Mouse (Mus musculus): ENCODE results near the gene Cldn22.

Cldn22 gene

DNA sequence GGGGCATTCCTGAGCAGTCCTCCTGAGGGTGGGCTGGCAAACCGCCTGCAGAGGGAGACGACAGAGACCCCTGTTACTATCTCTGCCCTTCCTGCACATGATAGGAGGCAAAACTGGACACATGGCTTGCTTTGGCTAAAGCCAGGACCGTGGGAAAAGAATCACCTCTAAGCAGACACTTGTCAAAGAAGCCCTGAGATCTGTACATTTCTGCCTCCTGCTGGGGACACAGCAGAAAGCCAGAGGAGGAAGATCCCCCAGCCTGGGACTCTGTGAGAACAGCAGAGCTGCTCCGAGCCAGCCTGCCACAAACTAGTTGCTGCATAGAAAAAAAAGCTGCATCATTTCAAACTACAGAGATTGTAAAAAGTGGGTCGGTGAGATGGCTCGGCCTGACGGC, 18.8 kb downstream of the Cldn22 start:
- no peak for DNase-seq

DNA sequence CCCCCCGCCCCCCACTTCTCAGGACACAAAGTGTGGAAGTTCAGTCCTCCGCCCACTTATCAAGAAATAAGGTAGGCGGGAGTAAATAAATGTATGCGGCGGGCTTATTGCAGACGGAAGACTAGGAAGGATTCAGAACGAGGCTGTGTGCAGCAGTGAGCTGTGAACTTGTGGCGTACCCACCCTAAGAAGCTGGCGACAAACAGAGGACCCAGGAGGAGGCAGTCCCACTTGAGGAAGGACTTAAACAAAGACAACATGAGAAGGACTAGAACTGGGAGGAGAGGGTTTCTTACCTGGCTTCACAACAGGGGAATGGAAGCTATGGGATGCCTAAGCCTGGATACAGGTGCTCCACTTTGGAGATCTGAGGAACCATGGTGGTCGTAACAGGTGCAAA, 19.4 kb downstream of the Cldn22 start:
- no peak for DNase-seq

DNA sequence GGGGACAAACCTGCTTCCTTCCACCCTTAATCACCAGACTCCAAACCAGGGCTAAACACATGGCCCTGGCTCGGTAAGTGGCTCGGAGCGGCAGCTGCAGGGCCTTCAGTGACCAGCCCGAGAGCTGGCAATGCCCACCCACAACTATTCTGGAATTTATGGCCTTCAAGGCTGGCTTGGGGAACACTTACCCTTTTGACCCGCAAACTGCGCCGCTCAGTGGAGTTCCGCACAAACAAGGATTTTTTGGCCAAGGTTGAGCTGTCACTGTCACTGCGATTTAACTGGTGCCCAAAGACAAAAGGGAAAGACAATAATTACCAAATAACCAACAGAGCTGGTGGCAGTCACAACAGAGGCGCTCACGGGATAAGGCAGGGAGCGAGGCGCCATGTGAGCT, 21.7 kb downstream of the Cldn22 start:
- no peak for DNase-seq

DNA sequence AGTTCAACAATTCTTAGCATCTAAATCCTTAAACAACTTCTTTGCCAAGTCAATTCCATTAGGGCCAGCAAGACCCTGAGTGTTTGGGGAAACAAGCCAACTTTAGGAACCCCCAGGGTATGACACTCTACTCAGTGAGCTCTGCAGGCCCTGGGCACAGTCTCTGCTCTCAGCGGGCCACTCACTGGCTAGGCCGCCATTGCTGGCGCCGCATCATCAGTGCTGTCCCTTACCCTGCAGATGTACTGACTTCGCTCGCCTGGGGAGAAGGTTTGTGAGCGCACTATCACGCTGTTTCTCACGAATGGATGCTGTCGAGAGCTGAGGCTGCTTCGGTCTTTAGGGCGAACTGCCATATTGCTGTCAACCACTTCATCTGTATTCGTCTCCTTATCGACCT, 22.9 kb downstream of the Cldn22 start:
- DNase-seq = no peak

DNA sequence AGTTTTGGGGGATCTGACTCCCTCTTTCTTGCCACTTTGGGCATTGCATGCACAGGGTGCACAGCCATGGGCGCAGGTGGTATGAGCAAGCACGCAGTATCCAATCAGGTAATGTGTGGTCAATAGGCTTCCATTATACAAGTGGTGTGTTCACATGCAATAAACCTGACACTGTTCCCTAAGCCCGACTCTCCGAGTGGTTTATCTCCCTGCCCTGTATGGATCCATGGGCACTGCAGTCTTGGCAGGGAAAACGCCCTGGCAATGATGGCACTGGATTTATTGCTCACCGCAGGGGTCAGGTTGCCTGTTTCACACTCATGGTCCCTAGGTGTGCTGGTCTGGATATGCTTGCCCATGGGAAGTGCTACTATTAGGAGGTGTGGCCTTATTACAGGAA, 23.6 kb downstream of the Cldn22 start:
- no peak for DNase-seq

DNA sequence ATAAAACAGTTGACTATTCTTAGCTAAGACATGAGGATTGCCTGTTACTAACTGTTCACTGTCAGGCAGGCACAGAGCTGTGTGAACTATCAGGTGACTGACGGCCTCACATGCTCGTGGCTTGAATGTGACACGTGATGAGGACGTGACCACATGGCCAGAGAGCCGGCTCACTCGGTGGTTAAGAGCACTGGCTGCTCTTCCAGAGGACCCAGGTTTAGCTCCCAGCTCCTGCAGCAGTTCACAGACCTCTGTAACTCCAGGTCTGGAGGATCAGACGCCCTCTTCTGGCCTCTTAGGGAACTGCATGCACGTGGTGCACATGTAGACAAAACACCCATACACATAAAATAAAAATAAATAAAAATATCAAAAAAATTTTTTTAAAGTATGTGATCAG, 25.6 kb downstream of the Cldn22 start:
- no peak for DNase-seq

DNA sequence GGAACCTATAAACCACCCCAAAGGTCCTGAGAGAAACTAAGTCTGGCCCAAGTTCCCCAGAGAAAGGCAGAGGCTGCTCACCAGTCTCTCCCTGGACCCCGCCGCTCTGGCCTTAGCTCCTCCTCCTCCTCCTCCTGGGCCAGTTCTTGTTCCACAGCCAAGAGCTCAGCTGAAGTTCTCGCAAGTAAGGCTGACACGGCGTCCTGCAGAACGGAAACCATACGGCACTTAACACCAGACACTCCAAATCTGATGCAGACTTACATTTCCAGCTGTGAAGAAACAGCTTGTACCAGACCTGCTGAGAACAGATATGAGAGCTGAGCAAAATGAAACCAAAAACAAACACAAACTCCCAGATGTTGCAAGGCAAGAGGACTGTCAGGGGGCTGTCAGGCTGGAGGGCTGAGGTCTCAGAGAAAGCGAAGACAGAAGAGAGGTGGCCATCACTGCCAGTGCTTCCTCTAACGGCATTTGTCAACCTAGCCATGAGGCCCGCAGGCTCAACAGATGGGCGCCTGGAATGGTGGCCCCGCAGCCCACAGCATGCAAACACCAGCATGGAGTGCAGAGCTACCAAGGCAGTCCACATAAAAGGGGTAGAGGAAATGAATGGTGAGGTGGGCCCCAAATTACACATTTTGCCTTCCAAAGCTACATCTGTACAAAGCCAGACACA, 27.7 kb downstream of the Cldn22 start:
- no peak for DNase-seq

DNA sequence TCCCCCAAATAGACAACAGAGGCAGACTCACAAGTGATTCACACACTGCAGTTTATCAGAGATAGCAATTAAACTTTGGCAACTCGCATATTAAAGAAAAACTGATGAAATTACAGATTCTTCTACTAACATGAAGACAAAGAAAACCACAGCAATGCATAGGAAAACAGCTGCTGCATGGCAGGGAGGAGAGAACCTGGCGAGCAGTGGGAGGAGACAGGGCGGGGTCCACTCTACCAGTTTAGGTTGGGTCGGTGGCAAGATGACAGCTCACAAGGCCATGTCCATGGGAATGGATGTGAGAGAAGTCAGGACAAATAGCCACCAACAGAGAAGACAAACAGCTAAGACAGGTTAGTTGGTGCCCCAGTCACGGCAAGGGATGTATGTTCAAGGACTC, 28.5 kb downstream of the Cldn22 start:
- no peak for DNase-seq

DNA sequence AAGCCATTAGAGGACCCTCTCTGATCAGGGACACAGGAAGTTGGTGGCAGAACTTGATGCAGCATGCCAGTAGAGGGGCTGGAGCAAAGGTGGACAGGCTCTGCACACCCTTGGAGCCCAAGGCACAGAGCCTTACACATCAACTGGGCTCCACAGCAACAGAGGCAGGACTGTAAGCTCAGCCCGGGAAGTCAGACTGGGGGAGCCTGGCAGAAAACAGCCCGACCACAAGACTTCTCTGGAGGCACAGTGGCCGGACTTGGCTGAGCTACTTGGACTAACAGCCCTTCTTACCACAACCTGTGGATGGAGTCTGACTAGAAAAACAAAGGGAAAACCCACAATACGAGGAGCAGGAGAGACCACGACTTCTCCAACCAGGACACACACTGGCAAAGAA, 29.1 kb downstream of the Cldn22 start:
- no peak for DNase-seq

DNA sequence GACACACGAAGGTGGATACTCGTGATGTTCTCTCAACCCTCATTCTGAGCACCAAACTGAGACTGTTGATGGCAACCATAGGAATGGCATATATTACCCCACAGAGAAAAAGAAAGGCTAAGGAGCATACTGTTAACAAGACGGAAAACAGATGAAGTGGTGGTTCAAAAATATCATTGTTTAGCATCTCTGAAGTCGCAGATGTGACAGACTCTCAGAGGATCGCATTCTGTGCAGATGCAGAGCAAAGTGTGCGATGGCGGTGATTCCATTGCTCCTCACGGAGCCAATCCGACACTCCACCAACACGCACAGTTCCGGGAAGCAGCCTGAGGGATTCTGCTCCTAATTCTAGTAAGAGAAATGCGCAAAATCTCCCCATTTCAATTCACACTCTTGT, 35.0 kb downstream of the Cldn22 start:
- DNase-seq = no peak

DNA sequence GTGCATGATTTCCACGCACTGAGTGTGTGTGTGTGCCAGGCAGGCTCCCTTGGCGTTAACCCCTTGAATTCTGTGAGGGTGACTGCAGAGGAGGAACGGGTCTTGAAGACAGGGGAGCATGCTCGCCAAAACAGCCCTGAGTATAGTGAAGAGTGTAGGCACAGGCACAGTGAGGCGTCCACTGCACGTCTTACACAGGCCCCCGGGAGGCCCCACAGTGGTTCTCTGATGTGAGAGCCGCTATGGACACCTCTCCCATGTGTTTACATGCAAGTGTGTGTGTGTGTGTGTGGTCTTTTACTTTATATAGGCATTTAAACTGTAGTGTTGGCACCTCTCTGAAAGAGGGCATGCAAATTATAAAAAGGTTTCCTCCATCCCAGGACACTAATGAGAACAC, 42.3 kb downstream of the Cldn22 start:
- no peak for DNase-seq

DNA sequence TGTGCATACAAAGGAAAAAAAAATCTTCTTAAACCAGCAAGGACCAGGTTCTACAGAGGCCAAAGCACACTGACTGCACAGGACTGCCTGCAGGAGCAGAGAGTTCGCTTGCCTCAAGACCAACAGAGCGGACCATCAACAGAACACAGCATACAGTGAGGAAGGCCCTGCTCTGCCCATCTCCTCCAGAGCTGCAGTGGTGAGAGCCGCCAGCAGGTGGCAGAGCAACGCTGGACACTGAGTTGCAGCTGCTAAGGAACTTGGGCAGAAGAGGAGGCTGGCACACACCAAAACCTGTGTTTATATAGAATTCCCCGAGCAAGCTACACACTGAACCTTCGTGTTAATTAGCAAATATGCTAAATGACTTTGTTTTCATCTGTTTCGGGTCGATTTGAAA, 42.8 kb downstream of the Cldn22 start:
- DNase-seq = peak; percentile 70 to 80

DNA sequence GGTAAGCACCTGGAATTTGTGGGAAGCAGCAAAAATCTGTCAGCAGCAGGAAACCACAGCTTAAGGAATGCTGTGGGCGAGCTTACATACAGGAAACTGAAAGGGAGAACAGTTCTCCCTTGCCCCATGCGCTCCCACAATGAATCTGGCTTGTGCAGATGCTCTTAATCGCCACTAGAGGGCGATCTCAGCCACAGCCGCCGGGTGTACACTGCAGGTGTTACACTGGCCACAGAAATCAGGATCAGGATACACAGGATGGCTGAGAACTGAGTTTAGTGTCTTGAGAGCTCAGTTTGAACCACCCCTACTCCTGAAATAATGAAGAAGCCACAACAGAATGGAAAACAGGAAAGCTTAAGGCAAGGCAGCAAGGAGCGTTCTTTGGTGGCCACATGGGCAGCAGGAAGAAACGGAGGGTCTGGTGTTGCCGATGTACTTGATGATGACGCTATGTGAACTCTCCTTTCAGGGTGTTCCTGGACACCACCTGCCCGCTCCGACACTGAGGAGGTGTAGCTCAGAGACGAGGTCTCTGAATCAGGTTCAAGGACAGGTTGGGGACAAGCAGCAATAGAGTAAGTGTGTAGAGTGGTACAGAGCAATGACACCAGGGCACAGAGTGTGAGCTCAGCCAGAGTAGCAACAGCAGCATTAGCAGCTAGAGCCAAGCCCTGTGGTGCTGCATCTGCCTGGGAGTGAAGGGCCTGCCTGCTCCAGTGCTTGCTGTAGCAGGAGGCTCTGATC, 48.3 kb downstream of the Cldn22 start:
- no peak for DNase-seq

DNA sequence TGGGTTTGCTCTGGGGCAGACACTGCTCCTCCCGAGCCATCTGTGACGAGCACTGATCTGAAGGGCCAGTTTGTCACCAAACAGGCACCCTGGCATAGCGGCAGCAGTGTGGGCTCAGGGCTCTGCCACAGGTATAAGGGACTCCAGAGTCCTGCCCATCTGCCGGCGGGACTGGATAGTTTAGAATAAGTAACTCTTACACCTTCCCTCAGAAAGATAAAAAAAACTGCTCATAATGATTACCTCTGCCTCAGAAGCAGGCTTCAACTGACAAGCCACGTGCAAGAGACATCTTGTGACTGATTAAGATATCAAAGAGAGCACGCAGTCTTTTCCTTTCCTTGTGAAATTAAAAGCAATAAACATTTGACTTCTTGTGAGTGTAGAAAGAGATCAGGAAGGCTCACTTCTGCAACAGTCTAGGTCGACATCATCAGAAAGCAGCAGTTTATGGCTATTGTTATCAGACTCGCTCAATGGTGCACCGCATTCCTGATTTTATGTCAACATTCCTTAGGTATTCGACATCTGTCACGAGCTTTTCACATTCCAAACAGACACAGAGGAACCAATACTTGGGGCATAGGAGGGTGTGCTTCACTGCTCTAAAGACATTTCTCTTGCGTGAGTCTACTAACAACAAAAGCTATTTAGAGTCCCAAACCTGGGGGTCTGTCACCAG, 50.4 kb downstream of the Cldn22 start:
- no peak for DNase-seq
